Mouse (Mus musculus): Measurements from ENCODE around the gene Loxl1. TPM values are rescaled to one million over a fixed set of nuclear protein-coding genes. Genes with fewer than 3 reads are reported as not detected.
"Not testable (repeated sequence)": the region's sequence is repeated elsewhere in the genome, so short reads cannot be mapped to it uniquely, and the experiment has no call there.

Loxl1 gene
- total RNA-seq, 4 experiments from 2014 or later = 1.8 to 3.0 (median 2.3) TPM

DNA sequence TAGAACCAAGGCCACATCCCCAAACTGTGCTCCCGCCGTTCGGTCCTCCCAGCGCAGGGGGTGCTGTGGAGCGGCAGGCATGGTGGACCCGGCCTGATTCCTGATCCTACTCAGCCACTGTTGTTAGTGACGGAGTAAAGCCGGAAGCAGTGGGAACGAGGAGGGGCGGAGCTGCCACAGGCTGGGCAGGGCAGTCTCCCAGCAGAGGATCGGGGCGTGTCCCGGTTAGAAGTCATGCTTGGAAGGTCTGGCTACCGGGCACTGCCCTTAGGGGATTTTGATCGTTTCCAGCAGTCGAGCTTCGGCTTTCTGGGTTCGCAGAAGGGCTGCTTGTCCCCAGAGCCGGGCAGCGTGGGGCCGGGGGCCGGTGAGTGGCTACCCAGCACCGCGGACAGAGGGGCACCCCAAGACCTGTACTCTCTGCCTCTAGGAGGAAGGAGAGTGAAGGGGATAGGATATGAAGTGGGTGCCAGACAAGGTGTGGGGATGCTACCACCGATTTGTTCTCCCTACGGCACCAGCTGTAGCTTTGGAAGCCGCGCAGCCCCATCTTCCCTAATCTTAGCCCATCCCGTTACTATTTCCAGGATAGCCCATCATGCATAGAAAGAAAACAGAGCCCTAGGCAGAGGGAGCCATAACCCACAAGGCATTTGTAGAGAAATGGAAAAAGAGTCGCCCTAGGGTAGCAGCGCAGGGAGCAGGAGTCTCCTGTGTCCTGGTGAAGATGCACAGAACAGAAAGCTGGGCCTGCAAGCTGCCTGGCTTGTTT is 59.8 kb downstream of the Loxl1 start, which contains the start of gene Stoml1:
Gene Stoml1 (plus strand): TSS at position 132 of the 772 bp plus-strand sequence.
- peak; percentile 88 to 89 for DNase-seq (ENCODE audit: low spot score in 2 of 2)

DNA sequence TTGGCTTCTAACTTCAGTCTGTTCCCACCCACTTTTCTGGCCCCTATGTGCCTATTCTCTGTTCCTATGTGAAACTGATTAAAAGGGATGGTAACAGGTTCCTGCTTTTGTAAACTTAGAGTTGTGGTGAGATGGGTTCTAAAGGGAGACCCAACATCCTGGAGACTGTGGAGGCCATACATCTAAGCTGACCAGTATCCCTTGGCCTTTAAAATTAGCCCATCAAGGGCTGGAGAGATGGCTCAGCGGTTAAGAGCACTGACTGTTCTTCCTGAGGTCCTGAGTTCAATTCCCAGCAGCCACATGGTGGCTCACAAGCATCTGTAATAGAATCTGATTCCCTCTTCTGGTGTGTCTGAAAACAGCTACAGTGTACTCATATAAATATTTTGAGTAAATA is 62.3 kb downstream of the Loxl1 start:
- not testable (repeated sequence) for DNase-seq (ENCODE audit: low spot score in 2 of 2)

GRCm38 (mm10) chr9:58250322-58250721 is 62.7 kb downstream of the Loxl1 start:
- no peak for DNase-seq (ENCODE audit: low spot score in 2 of 2)

DNA sequence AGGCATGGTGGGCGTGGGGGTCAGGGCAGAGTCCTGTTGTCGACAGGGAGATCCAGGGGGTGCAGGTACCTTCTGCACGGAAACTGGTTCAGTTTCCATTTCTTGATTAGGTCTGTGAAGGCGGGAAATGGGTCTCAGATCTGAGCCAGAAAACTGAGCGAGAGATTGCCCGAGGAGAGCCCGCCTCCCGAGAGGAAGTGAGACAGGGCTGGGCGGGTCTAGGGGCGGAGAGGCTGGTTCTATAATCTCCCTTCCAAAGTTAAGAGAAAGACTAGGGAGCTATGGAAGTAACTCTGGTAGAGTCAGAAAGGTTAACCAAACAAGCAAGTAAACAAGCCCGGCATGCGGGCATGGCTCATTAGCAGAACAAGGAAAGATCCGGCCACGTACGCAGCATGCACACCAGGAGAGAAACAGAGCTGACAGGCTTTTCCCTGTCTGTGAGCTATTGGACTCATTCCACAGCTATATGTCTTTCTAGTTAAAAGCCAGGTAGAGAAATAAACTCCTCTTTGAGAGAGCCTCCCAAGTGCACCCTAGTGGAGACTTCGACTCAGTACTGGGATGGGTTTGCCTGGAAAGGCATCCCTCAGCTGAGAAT is 63.3 kb downstream of the Loxl1 start, which contains the start of gene Pml:
Gene Pml (minus strand): TSS at position 195 of the 601 bp plus-strand sequence.
- peak in 1 of 2 experiments; percentile 47 for DNase-seq (ENCODE audit: low spot score in 2 of 2)

DNA sequence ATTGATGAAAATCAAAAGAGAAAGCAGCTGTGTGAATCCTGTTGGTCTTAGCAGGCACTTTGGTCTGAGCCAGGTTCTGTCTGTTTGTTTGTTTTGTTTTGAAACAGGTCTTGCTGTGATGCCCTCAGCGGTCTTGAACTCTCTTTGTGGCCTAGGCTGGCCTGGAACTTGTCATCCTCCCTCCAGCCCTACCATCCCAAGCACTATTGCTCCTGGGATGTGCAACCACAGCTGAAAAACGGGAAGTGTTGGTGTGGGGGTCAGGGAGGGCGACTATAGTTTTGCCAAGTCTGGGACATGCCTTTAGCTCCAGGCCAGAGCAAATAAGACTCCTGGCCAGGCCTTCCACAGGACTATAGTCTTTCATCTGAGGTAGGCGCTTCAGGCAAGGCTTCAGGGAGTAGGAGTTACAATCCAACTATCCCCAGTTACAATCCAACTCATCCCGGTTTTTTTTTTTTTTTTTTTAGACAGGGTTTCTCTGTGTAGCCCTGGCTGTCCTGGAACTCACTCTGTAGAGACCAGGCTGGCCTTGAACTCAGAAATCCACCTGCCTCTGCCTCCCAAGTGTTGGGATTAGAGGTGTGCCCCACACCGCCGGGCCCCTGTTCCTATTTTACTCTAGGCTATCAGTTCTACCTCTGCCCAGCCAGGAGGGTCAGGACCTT is 64.1 kb downstream of the Loxl1 start:
- no peak for DNase-seq (ENCODE audit: low spot score in 2 of 2)

- DNase-seq (ENCODE audit: low spot score in 2 of 2) = peak; percentile 66 to 69
These were observed 65.8 kb downstream of the Loxl1 start for GRCm38 (mm10) chr9:58247064-58247759.

DNA sequence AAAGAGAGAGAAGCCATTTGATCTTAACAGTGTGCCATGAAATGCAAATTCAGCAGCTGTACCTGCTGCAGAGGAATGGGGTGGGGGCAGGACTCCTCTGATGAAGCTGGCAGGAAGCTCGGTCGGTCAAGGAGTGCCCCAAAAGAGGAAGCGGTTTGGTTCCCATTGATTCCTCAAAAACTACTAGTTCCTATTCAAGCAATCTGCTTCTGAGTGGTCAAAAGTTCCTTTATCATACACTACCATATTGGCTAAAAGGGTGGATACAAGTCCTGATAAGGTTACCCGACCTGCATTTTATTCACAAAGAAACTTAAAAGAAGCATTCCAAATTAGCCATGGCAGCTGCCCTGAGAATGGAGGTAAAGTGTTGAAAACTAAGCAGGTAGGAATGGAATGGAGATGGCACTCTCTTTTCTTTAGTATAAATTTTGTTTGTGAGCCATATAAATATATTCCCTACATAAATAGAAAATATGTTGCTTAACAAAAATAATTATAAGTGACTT is 66.8 kb downstream of the Loxl1 start:
- no peak for DNase-seq (ENCODE audit: low spot score in 2 of 2)

- no peak for DNase-seq (ENCODE audit: low spot score in 2 of 2)
These were observed 69.3 kb downstream of the Loxl1 start for GRCm38 (mm10) chr9:58243696-58244095.

DNA sequence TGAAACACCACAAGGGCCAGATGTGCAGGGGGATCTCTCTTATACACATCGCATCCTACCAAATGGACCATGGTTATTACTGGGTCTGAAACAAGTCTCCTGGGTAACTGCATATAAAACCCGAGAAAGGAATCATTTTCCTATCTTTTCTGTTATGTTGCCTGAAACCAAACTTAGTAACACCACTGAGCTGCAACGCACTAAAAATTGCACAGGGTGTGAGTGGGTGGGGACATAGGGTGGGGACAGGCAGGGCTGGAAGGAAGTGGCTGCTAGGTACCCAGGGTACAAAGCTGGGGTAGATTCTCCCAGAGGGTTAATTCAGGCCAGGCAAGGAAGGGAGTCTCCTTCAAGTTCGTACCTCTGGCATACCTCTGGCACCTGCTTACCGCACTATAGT is 70.3 kb downstream of the Loxl1 start:
- no peak for DNase-seq (ENCODE audit: low spot score in 2 of 2)

- no peak for DNase-seq (ENCODE audit: low spot score in 2 of 2)
These were observed 71.1 kb downstream of the Loxl1 start for GRCm38 (mm10) chr9:58241780-58242485.

Other genes starting within 250 kb of the Loxl1 start
- 10 to 100 TPM; 11.4 to 13.9 (median 11.7) TPM for gene Stra6, start 249.4 kb downstream of the Loxl1 start, total RNA-seq (2022)
- 1 to 10 TPM; 1.1 to 2.3 (median 1.6) TPM for gene Ccdc33, start 194.4 kb downstream of the Loxl1 start, total RNA-seq (2022)
- 10 to 100 TPM; 14.8 to 23.4 (median 18.9) TPM for gene Islr, start 108.9 kb downstream of the Loxl1 start, total RNA-seq (2022)
- gene Islr2, start 108.9 kb downstream of the Loxl1 start, total RNA-seq (2022) = 10 to 100 TPM; 63.9 to 73.8 (median 69.4) TPM
- 10 to 100 TPM; 15.3 to 20.3 (median 17.5) TPM for gene Pml, start 63.4 kb downstream of the Loxl1 start, total RNA-seq (2022)
- 10 to 100 TPM; 65.6 to 69.4 (median 67.4) TPM for gene Stoml1, start 60.0 kb downstream of the Loxl1 start, total RNA-seq (2022)
- gene Tbc1d21, start 57.3 kb upstream of the Loxl1 start, total RNA-seq (2022) = not detected
- 100 to 1,000 TPM; 194 to 230 (median 210) TPM for gene Insyn1, start 175.4 kb upstream of the Loxl1 start, total RNA-seq (2022)
- gene Cd276, start 242.3 kb upstream of the Loxl1 start, total RNA-seq (2022) = 1 to 10 TPM; 7.8 to 9.5 (median 8.7) TPM

Data from left cerebral cortex, adult 8-10 months (tissue).